Mouse (Mus musculus): ENCODE results near the gene Prcc. TPM values are rescaled to one million over a fixed set of nuclear protein-coding genes. Genes with fewer than 3 reads are reported as not detected.

Prcc gene
- polyA plus RNA-seq, 1 experiment from 2014 or later: 17.6 TPM

Other genes starting within 250 kb of the Prcc start
- 0.40 and 0.83 TPM in 2 replicates for gene Lrrc71, start 137.0 kb downstream of the Prcc start, polyA plus RNA-seq (2014; fragmentation: Nextera tagmentation; extraction: Ambion mirVana)
- 6.7 and 8.5 TPM in 2 replicates for gene Ntrk1, start 90.4 kb downstream of the Prcc start, polyA plus RNA-seq (2014; fragmentation: Nextera tagmentation; extraction: Ambion mirVana)
- gene Insrr, start 88.7 kb downstream of the Prcc start, polyA plus RNA-seq (2014; fragmentation: Nextera tagmentation; extraction: Ambion mirVana): 0.36 and 0.83 TPM in 2 replicates
- 8.6 and 10.1 TPM in 2 replicates for gene Pear1, start 61.3 kb downstream of the Prcc start, polyA plus RNA-seq (2014; fragmentation: Nextera tagmentation; extraction: Ambion mirVana)
- gene Sh2d2a, start 38.9 kb downstream of the Prcc start, polyA plus RNA-seq (2014; fragmentation: Nextera tagmentation; extraction: Ambion mirVana): not detected in 2 replicates
- 202 and 246 TPM in 2 replicates for gene Hdgf, start 20.7 kb upstream of the Prcc start, polyA plus RNA-seq (2014; fragmentation: Nextera tagmentation; extraction: Ambion mirVana)
- 78.4 and 83.6 TPM in 2 replicates for gene Mrpl24, start 33.9 kb upstream of the Prcc start, polyA plus RNA-seq (2014; fragmentation: Nextera tagmentation; extraction: Ambion mirVana)
- gene Isg20l2, start 44.7 kb upstream of the Prcc start, polyA plus RNA-seq (2014; fragmentation: Nextera tagmentation; extraction: Ambion mirVana): 42.5 and 55.2 TPM in 2 replicates
- gene Rrnad1, start 45.1 kb upstream of the Prcc start, polyA plus RNA-seq (2014; fragmentation: Nextera tagmentation; extraction: Ambion mirVana): 13.7 and 17.9 TPM in 2 replicates
- gene Crabp2, start 63.1 kb upstream of the Prcc start, polyA plus RNA-seq (2014; fragmentation: Nextera tagmentation; extraction: Ambion mirVana): 738 and 794 TPM in 2 replicates
- 71.6 and 87.9 TPM in 2 replicates for gene Nes, start 85.5 kb upstream of the Prcc start, polyA plus RNA-seq (2014; fragmentation: Nextera tagmentation; extraction: Ambion mirVana)
- gene Bcan, start 114.6 kb upstream of the Prcc start, polyA plus RNA-seq (2014; fragmentation: Nextera tagmentation; extraction: Ambion mirVana): 0.21 and 0.82 TPM in 2 replicates
- not detected in 2 replicates for gene Hapln2, start 142.0 kb upstream of the Prcc start, polyA plus RNA-seq (2014; fragmentation: Nextera tagmentation; extraction: Ambion mirVana)
- 34.4 and 37.4 TPM in 2 replicates for gene Gpatch4, start 157.5 kb upstream of the Prcc start, polyA plus RNA-seq (2014; fragmentation: Nextera tagmentation; extraction: Ambion mirVana)
- 133 and 138 TPM in 2 replicates for gene Naxe, start 172.9 kb upstream of the Prcc start, polyA plus RNA-seq (2014; fragmentation: Nextera tagmentation; extraction: Ambion mirVana)
- gene Ttc24, start 192.7 kb upstream of the Prcc start, polyA plus RNA-seq (2014; fragmentation: Nextera tagmentation; extraction: Ambion mirVana): not detected in 2 replicates
- 10.5 and 13.5 TPM in 2 replicates for gene Iqgap3, start 196.4 kb upstream of the Prcc start, polyA plus RNA-seq (2014; fragmentation: Nextera tagmentation; extraction: Ambion mirVana)

Measured in hindbrain, embryonic 11.5 days (tissue).